Comparison of ENCODE assay signal across 19 mouse cellular contexts in genomic region chr13:41350589-41350988, GRCm38 (mm10).
DNase-seq lines count a peak whose midpoint lies in the region; ATAC-seq and TF ChIP-seq lines count a peak whose summit lies in the region.
"Had no signal": no experiment of that assay in that cellular context is flagged by ENCODE, and none has a peak within 500 bp of the region (broad histone marks: within the 10 kb centered on the region; RNA-seq: fewer than 3 reads in every experiment).

No protein-coding gene starts in this region.

- H3K4me2 ChIP-seq in forebrain, embryonic 11.5 days (ENCODE audit: low read depth, low read length, severe bottlenecking), result no peak overlapping the region
- no peak overlapping the region for H3K4me2 ChIP-seq in forebrain, embryonic 16.5 days (ENCODE audit: low read length)
- H3K4me2 ChIP-seq: embryonic facial prominence, embryonic 12.5 days; forebrain, embryonic 12.5 days had no signal

- peaks cover 6% of the 10 kb centered on the region; the same call in 1 of the 2 replicates for H3K4me1 ChIP-seq in forebrain, embryonic 11.5 days (replicated peaks; ENCODE audit: control insufficient read depth, insufficient read depth, low read length)
- peaks cover 24% of the 10 kb centered on the region for H3K4me1 ChIP-seq in forebrain, embryonic 16.5 days (replicated peaks; ENCODE audit: control insufficient read depth, insufficient read depth, low read length)
- peaks cover 32% of the 10 kb centered on the region for H3K4me1 ChIP-seq in heart, adult 2 months (ENCODE audit: control insufficient read depth, insufficient read depth, low read length)
- H3K4me1 ChIP-seq in brown adipose tissue, adult 24 weeks (ENCODE audit: control insufficient read depth, insufficient read depth, insufficient read length, low read length), result peaks cover 38% of the 10 kb centered on the region

- no peak for TF ChIP-seq POLR2A in heart, adult 2 months (IDR thresholded peaks at IDR 0.05; ENCODE audit: insufficient read depth, low read depth, low read length)

- peaks cover 9% of the 10 kb centered on the region for H3K79me2 ChIP-seq in heart, adult 2 months (replicated peaks; ENCODE audit: control insufficient read depth, insufficient read depth, low read length)

- no peaks in the 10 kb centered on the region for H3K9me3 ChIP-seq in forebrain, embryonic 11.5 days (ENCODE audit: control insufficient read depth, low read length)
- H3K9me3 ChIP-seq in forebrain, embryonic 16.5 days (ENCODE audit: control insufficient read depth, low read length), result no peaks in the 10 kb centered on the region
- H3K9me3 ChIP-seq: embryonic facial prominence, embryonic 10.5 days; embryonic facial prominence, embryonic 12.5 days; forebrain, embryonic 12.5 days had no signal

- 90% methylated on average over 3 of the region's 3 CpGs for WGBS in forebrain, embryonic 11.5 days
- 90% methylated on average over 3 of the region's 3 CpGs for WGBS in forebrain, embryonic 16.5 days
- 52% methylated on average over 3 of the region's 3 CpGs for WGBS in heart, adult 2 months

- H3K27ac ChIP-seq in forebrain, embryonic 11.5 days (ENCODE audit: low read depth, low read length), result no peak overlapping the region
- H3K27ac ChIP-seq in forebrain, embryonic 16.5 days (ENCODE audit: low read length), result no peak overlapping the region
- H3K27ac ChIP-seq in heart, adult 2 months, result peak overlapping the region; percentile 37; the same call in 1 of the 2 replicates
- peak overlapping the region; percentile 7; the same call in 1 of the 2 replicates for H3K27ac ChIP-seq in brown adipose tissue, adult 24 weeks (replicated peaks; ENCODE audit: low read depth, low read length)
- H3K27ac ChIP-seq: embryonic facial prominence, embryonic 10.5 days; embryonic facial prominence, embryonic 12.5 days; forebrain, embryonic 12.5 days had no signal

- no peaks in the 10 kb centered on the region for H3K36me3 ChIP-seq in forebrain, embryonic 11.5 days (ENCODE audit: control insufficient read depth, insufficient read depth, low read length)
- no peaks in the 10 kb centered on the region for H3K36me3 ChIP-seq in forebrain, embryonic 16.5 days (ENCODE audit: control insufficient read depth, insufficient read depth)
- peaks cover 48% of the 10 kb centered on the region for H3K36me3 ChIP-seq in heart, adult 2 months (ENCODE audit: control insufficient read depth, insufficient read depth, low read length)
- H3K36me3 ChIP-seq: embryonic facial prominence, embryonic 10.5 days; embryonic facial prominence, embryonic 12.5 days; forebrain, embryonic 12.5 days had no signal

- intact Hi-C loops in heart, adult 2 months (cut with DNase I), result no loop called here
- intact Hi-C loops in heart, postnatal 36 days (cut with DNase I), result no loop called here

- H3K4me3 ChIP-seq in forebrain, embryonic 11.5 days (ENCODE audit: low read depth, low read length), result no peak overlapping the region
- H3K4me3 ChIP-seq in forebrain, embryonic 16.5 days (replicated peaks; ENCODE audit: low read length), result no peak overlapping the region
- no peak overlapping the region for H3K4me3 ChIP-seq in heart, adult 2 months
- no peak overlapping the region for H3K4me3 ChIP-seq in brown adipose tissue, adult 24 weeks (ENCODE audit: insufficient read depth, low read depth, low read length)
- H3K4me3 ChIP-seq: embryonic facial prominence, embryonic 10.5 days; embryonic facial prominence, embryonic 12.5 days; forebrain, embryonic 12.5 days had no signal

- no peak overlapping the region for H3K9ac ChIP-seq in forebrain, embryonic 11.5 days (ENCODE audit: low read length)
- no peak overlapping the region for H3K9ac ChIP-seq in forebrain, embryonic 16.5 days (replicated peaks; ENCODE audit: low read depth, low read length)
- H3K9ac ChIP-seq in heart, adult 2 months (ENCODE audit: low read depth, low read length), result no peak overlapping the region
- H3K9ac ChIP-seq: embryonic facial prominence, embryonic 12.5 days; forebrain, embryonic 12.5 days; forebrain, postnatal 0 days had no signal

- TF ChIP-seq CTCF in heart, adult 2 months (IDR thresholded peaks at IDR 0.05), result no peak

- ATAC-seq in forebrain, embryonic 11.5 days (replicated peaks; ENCODE audit: low FRiP score), result no peak
- no peak for ATAC-seq in forebrain, embryonic 16.5 days
- ATAC-seq: forebrain, embryonic 14.5 days; forebrain, postnatal 0 days had no signal

- DNase-seq in adrenal gland, adult 2 months, result peak; percentile 66
- no peak for DNase-seq in adrenal gland, postnatal 4 days (ENCODE audit: low spot score in 2 of 2)
- DNase-seq in forebrain, embryonic 11.5 days (ENCODE audit: low spot score), result peak; percentile 16
- DNase-seq in heart, adult 2 months, result no peak
- DNase-seq in heart, postnatal 36 days, result no peak
- no peak for DNase-seq in layer of hippocampus, postnatal 10 days (ENCODE audit: low spot score in 2 of 2)
- DNase-seq: adrenal gland, postnatal 10 days; cerebellum, adult 11-12 months; cerebellum, adult 2 months; cerebellum, adult 9-10 months; cerebellum, postnatal 10 days; cerebellum, postnatal 25 days; forebrain, postnatal 0 days had no signal

- H3K27me3 ChIP-seq in forebrain, embryonic 11.5 days (ENCODE audit: control insufficient read depth, insufficient read depth, low read length), result no peaks in the 10 kb centered on the region
- H3K27me3 ChIP-seq in forebrain, embryonic 16.5 days (replicated peaks; ENCODE audit: control insufficient read depth, insufficient read depth, low read length), result no peaks in the 10 kb centered on the region
- no peaks in the 10 kb centered on the region for H3K27me3 ChIP-seq in heart, adult 2 months (ENCODE audit: control insufficient read depth, insufficient read depth, low read length)
- H3K27me3 ChIP-seq: embryonic facial prominence, embryonic 12.5 days; forebrain, embryonic 12.5 days had no signal

- no peak for TF ChIP-seq EP300 in heart, adult 2 months (IDR thresholded peaks at IDR 0.05; ENCODE audit: insufficient read depth, low read depth, low read length)

Comparison
In these comparisons a context has a peak if more than half of its experiments do, and no peak if none do; other contexts are left out.
1. DNase-seq: peak in adrenal gland, adult 2 months (single experiment) and forebrain, embryonic 11.5 days (single experiment); none in adrenal gland, postnatal 4 days (0 of 2), heart, adult 2 months (0 of 2), heart, postnatal 36 days (0 of 2) and layer of hippocampus, postnatal 10 days (0 of 2).
2. H3K27ac ChIP-seq: peak in heart, adult 2 months (single experiment) and brown adipose tissue, adult 24 weeks (single experiment); none in forebrain, embryonic 11.5 days (single experiment) and forebrain, embryonic 16.5 days (single experiment).